Mouse (Mus musculus): ENCODE data around the gene 0610037L13Rik. TPM values are rescaled to one million over a fixed set of nuclear protein-coding genes. Genes with fewer than 3 reads are reported as not detected.

The 0610037L13Rik gene
- total and polyA plus RNA-seq, 2 experiments from 2014 or later: 40.5 to 94.7 TPM

DNA sequence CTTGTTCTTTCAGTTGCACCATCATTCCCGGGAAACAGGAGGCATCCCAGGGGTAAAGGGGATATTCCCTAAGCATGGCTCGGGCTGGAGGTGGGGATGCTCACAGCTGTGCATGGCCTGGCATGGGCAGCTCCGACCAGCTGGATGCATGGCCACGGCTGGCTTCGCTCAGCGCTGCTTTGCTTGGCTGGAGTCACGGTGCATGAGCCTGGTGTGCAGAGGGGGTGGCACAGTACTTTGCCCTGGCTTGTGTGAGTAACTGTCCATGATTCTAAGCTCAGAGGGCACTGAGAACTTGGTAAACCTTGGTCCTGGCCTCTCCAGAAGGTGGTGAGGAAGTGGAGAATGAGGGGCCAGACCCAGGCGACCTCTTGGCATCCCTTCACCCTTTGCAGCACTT lies 39.5 kb upstream of the 0610037L13Rik start:
- TF ChIP-seq CTCF (IDR thresholded peaks at IDR 0.05): no peak
- Histone ChIP-seq H3K4me3 (ENCODE audit: low read depth, low read length) (no peak overlapping the region), H3K9ac (replicated peaks; ENCODE audit: low read length, poor library complexity, severe bottlenecking) (no peak overlapping the region), H3K36me3 (ENCODE audit: insufficient read depth, low read length) (peaks cover 78% of the 10 kb centered on the region), H3K4me2 (ENCODE audit: low read depth, low read length, poor library complexity, severe bottlenecking) (no peak overlapping the region), H3K27me3 (ENCODE audit: insufficient read depth, low read length) (no peaks in the 10 kb centered on the region), H3K9me3 (ENCODE audit: low read length) (no peaks in the 10 kb centered on the region), H3K4me1 (ENCODE audit: insufficient read depth, low read length) (no peaks in the 10 kb centered on the region), H3K27ac (ENCODE audit: low read depth, low read length) (no peak overlapping the region)
- ATAC-seq (ENCODE audit: low FRiP score) (no peak), DNase-seq (ENCODE audit: low spot score) (no peak)
- 90% methylated on average over 8 of the region's 8 CpGs for WGBS

DNA sequence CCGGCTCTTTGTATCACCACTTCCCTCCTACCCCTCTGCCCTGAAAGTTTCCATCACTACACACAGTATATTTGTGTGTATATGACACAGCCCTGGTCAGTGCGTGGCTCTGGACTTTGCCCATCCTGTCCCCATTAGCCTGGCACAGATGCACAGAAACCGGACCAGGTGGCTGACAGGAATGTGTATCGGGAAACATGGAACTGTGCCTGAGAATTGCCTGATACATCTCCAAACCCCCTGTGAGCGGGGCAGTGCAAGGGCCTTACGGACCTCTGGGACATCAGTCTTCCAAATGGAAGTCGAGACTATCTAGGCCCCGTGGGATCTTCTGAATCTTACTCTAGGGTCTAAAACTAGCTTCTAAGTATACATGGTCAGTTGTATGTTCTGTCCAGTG lies 36.3 kb upstream of the 0610037L13Rik start:
- H3K27ac ChIP-seq (ENCODE audit: low read depth, low read length): no peak overlapping the region
- no peak for DNase-seq (ENCODE audit: low spot score)
- H3K4me3 ChIP-seq (ENCODE audit: low read depth, low read length): no peak overlapping the region
- no peaks in the 10 kb centered on the region for H3K9me3 ChIP-seq (ENCODE audit: low read length)
- no peak overlapping the region for H3K9ac ChIP-seq (replicated peaks; ENCODE audit: low read length, poor library complexity, severe bottlenecking)
- no peak for ATAC-seq (ENCODE audit: low FRiP score)
- no peak for TF ChIP-seq CTCF (IDR thresholded peaks at IDR 0.05)
- WGBS: 93% methylated on average over 8 of the region's 8 CpGs
- no peaks in the 10 kb centered on the region for H3K4me1 ChIP-seq (ENCODE audit: insufficient read depth, low read length)
- peaks cover 89% of the 10 kb centered on the region for H3K36me3 ChIP-seq (ENCODE audit: insufficient read depth, low read length)
- no peak overlapping the region for H3K4me2 ChIP-seq (ENCODE audit: low read depth, low read length, poor library complexity, severe bottlenecking)
- H3K27me3 ChIP-seq (ENCODE audit: insufficient read depth, low read length): no peaks in the 10 kb centered on the region

GRCm38 (mm10) chr4:107853836-107854235 lies 35.8 kb upstream of the 0610037L13Rik start:
- H3K27ac ChIP-seq (ENCODE audit: low read depth, low read length): no peak overlapping the region
- ATAC-seq (ENCODE audit: low FRiP score): no peak
- H3K9me3 ChIP-seq (ENCODE audit: low read length): no peaks in the 10 kb centered on the region
- H3K9ac ChIP-seq (replicated peaks; ENCODE audit: low read length, poor library complexity, severe bottlenecking): no peak overlapping the region
- no peak for DNase-seq (ENCODE audit: low spot score)
- H3K4me3 ChIP-seq (ENCODE audit: low read depth, low read length): no peak overlapping the region
- no peaks in the 10 kb centered on the region for H3K27me3 ChIP-seq (ENCODE audit: insufficient read depth, low read length)
- WGBS: 84% methylated on average over 7 of the region's 7 CpGs
- peaks cover 89% of the 10 kb centered on the region for H3K36me3 ChIP-seq (ENCODE audit: insufficient read depth, low read length)
- H3K4me2 ChIP-seq (ENCODE audit: low read depth, low read length, poor library complexity, severe bottlenecking): no peak overlapping the region
- TF ChIP-seq CTCF (IDR thresholded peaks at IDR 0.05): no peak
- H3K4me1 ChIP-seq (ENCODE audit: insufficient read depth, low read length): no peaks in the 10 kb centered on the region

- no peak overlapping the region for H3K27ac ChIP-seq (ENCODE audit: low read depth, low read length)
- peaks cover 85% of the 10 kb centered on the region for H3K36me3 ChIP-seq (ENCODE audit: insufficient read depth, low read length)
- no peak overlapping the region for H3K9ac ChIP-seq (replicated peaks; ENCODE audit: low read length, poor library complexity, severe bottlenecking)
- ATAC-seq (ENCODE audit: low FRiP score): peak; percentile 35; the same call in 1 of the 2 replicates
- no peak overlapping the region for H3K4me3 ChIP-seq (ENCODE audit: low read depth, low read length)
- peak; percentile 79 for DNase-seq (ENCODE audit: low spot score)
- TF ChIP-seq CTCF (IDR thresholded peaks at IDR 0.05): peak; percentile 41
- 72% methylated on average over 11 of the region's 11 CpGs for whole genome bisulfite sequencing
- H3K27me3 ChIP-seq (ENCODE audit: insufficient read depth, low read length): no peaks in the 10 kb centered on the region
- H3K4me1 ChIP-seq (ENCODE audit: insufficient read depth, low read length): no peaks in the 10 kb centered on the region
- no peaks in the 10 kb centered on the region for H3K9me3 ChIP-seq (ENCODE audit: low read length)
- no peak overlapping the region for H3K4me2 ChIP-seq (ENCODE audit: low read depth, low read length, poor library complexity, severe bottlenecking)
These were observed 32.5 kb upstream of the 0610037L13Rik start for GRCm38 (mm10) chr4:107856958-107857686.

- Histone ChIP-seq H3K4me3 (ENCODE audit: low read depth, low read length) (no peak overlapping the region), H3K27ac (ENCODE audit: low read depth, low read length) (no peak overlapping the region), H3K9me3 (ENCODE audit: low read length) (no peaks in the 10 kb centered on the region), H3K27me3 (ENCODE audit: insufficient read depth, low read length) (no peaks in the 10 kb centered on the region), H3K4me2 (ENCODE audit: low read depth, low read length, poor library complexity, severe bottlenecking) (no peak overlapping the region), H3K36me3 (ENCODE audit: insufficient read depth, low read length) (peaks cover 87% of the 10 kb centered on the region), H3K9ac (replicated peaks; ENCODE audit: low read length, poor library complexity, severe bottlenecking) (no peak overlapping the region), H3K4me1 (ENCODE audit: insufficient read depth, low read length) (no peaks in the 10 kb centered on the region)
- TF ChIP-seq CTCF (IDR thresholded peaks at IDR 0.05): no peak
- WGBS: 86% methylated on average over 7 of the region's 7 CpGs
- ATAC-seq (ENCODE audit: low FRiP score) (no peak), DNase-seq (ENCODE audit: low spot score) (no peak)
These were observed 30.6 kb upstream of the 0610037L13Rik start for GRCm38 (mm10) chr4:107858995-107859394.

DNA sequence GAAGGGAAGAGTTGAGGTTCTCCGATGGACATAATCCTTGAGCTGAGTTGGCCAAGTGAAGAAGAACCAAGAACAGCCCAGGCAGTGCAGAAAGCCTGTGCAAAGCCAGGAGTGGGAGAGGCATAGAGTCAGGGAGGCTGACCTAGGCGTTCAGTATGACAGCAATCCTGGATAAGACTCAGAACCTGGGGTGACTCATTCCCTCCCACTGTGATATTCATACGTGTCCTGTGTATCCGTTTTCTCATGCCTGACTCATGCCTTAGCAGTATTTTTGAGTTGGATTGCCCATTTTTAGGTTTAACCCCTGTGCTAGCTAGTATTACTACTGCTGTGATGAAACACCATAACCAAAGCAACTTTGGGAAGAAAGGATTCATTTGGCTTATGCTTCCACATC lies 24.7 kb upstream of the 0610037L13Rik start:
- DNase-seq (ENCODE audit: low spot score) (no peak), ATAC-seq (ENCODE audit: low FRiP score) (no peak)
- TF ChIP-seq CTCF (IDR thresholded peaks at IDR 0.05): no peak
- Histone ChIP-seq H3K27me3 (ENCODE audit: insufficient read depth, low read length) (no peaks in the 10 kb centered on the region), H3K4me2 (ENCODE audit: low read depth, low read length, poor library complexity, severe bottlenecking) (no peak overlapping the region), H3K9me3 (ENCODE audit: low read length) (no peaks in the 10 kb centered on the region), H3K9ac (replicated peaks; ENCODE audit: low read length, poor library complexity, severe bottlenecking) (no peak overlapping the region), H3K27ac (ENCODE audit: low read depth, low read length) (no peak overlapping the region), H3K4me1 (ENCODE audit: insufficient read depth, low read length) (no peaks in the 10 kb centered on the region), H3K36me3 (ENCODE audit: insufficient read depth, low read length) (peaks cover 65% of the 10 kb centered on the region), H3K4me3 (ENCODE audit: low read depth, low read length) (no peak overlapping the region)
- 90% methylated on average over 4 of the region's 4 CpGs for WGBS

Data from midbrain, postnatal 0 days (tissue).